Mouse (Mus musculus) kidney, adult 2 months (tissue): Measurements from ENCODE around the gene Cdhr4.

Source experiments
- CTCF ChIP-seq: fragments of 200-500 bp; conservative IDR thresholded peaks from 2 replicates; pipeline ENCODE4 v1.5.1; 2011; ENCODE audit warnings: low read depth, mild to moderate bottlenecking, control low read depth, low read length, moderate library complexity, mixed read lengths; ENCODE audit not compliant: insufficient read depth, insufficient read length
- POLR2A ChIP-seq: fragments of 200-500 bp; IDR thresholded peaks from one replicate; pipeline ENCODE4 v1.6.1; 2011; ENCODE audit warnings: low read depth, low read length, control low read depth

- peak; percentile 27; the same call in 1 of the 2 replicates for TF ChIP-seq CTCF
- no peak for TF ChIP-seq POLR2A
Observed at GRCm38 (mm10) chr9:108044751-108045492, 52.6 kb downstream of the Cdhr4 start.
